Mouse (Mus musculus) C2C12 (cell line): Measurements from ENCODE around the gene Tmem190. TPM values are rescaled to one million over a fixed set of nuclear protein-coding genes. Genes with fewer than 3 reads are reported as not detected.

Source experiments
- H3K27me3 ChIP-seq: one replicate; pipeline ENCODE4 v1.6.1; 2011; ENCODE audit not compliant: control insufficient read depth, insufficient read depth, insufficient read length
- H3K36me3 ChIP-seq: one replicate; pipeline ENCODE4 v1.6.1; 2011; ENCODE audit not compliant: control insufficient read depth, insufficient read depth
- H3K4me3 ChIP-seq: one replicate; pipeline ENCODE4 v1.5.1; 2011; ENCODE audit warnings: mild to moderate bottlenecking, control low read depth; ENCODE audit not compliant: poor library complexity, insufficient read depth, severe bottlenecking
- H3K79me2 ChIP-seq: one replicate; pipeline ENCODE4 v1.6.1; 2011; ENCODE audit not compliant: control insufficient read depth, insufficient read depth
- H3K79me3 ChIP-seq: one replicate; pipeline ENCODE4 v1.6.1; 2011; ENCODE audit warnings: low read depth, control low read depth
- H3ac ChIP-seq: one replicate; pipeline ENCODE3; 2011; ENCODE audit warnings: low read depth; ENCODE audit not compliant: control insufficient read depth, insufficient read length
- CEBPB ChIP-seq: IDR thresholded peaks from one replicate; pipeline ENCODE4 v1.6.1; 2011; ENCODE audit warnings: low read depth, mild to moderate bottlenecking, control low read depth, moderate library complexity
- CTCF ChIP-seq: IDR thresholded peaks from one replicate; pipeline ENCODE4 v1.5.1; 2011; ENCODE audit not compliant: control insufficient read depth, insufficient read depth, insufficient read length
- FOSL1 ChIP-seq: IDR thresholded peaks from one replicate; pipeline ENCODE4 v1.8.0; 2011; ENCODE audit warnings: mild to moderate bottlenecking, low read length; ENCODE audit not compliant: poor library complexity, insufficient read depth, severe bottlenecking
- MAX ChIP-seq: IDR thresholded peaks from one replicate; pipeline ENCODE4 v1.6.1; 2011; ENCODE audit warnings: mild to moderate bottlenecking, control low read depth
- MYOD1 ChIP-seq: IDR thresholded peaks from one replicate; pipeline ENCODE4 v1.6.1; 2011; ENCODE audit warnings: low read depth; ENCODE audit not compliant: control insufficient read depth, insufficient read length
- MYOG ChIP-seq: IDR thresholded peaks from one replicate; pipeline ENCODE4 v1.6.1; 2011; ENCODE audit not compliant: control insufficient read depth, insufficient read length; ENCODE audit errors: extremely low read depth
- USF1 ChIP-seq: IDR thresholded peaks from one replicate; pipeline ENCODE4 v1.6.1; 2011; ENCODE audit warnings: low read depth, mild to moderate bottlenecking, control low read depth, moderate library complexity
- polyA plus RNA-seq: library from polyadenylated mRNA; unstranded; fragments of >200 nt; fragmentation: generic; extraction: Trizol; gene quantifications from one replicate; pipeline ENCODE4 v1.2.1, GENCODE M21; 2012; ENCODE audit warnings: missing spikeins

Tmem190 gene
- polyA plus RNA-seq, 1 experiment, result 0.84 TPM

GRCm38 (mm10) chr7:4822162-4822907 is 39.6 kb downstream of the Tmem190 start:
- H3K36me3 ChIP-seq, result no peaks in the 10 kb centered on the region
- H3K79me3 ChIP-seq, result no peaks in the 10 kb centered on the region
- no peak overlapping the region for H3ac ChIP-seq
- H3K79me2 ChIP-seq, result no peaks in the 10 kb centered on the region
- no peak overlapping the region for H3K4me3 ChIP-seq
- TF ChIP-seq CTCF (no peak), MYOG (no peak), MYOD1 (no peak), FOSL1 (no peak), CEBPB (no peak), MAX (no peak), USF1 (no peak)
- H3K27me3 ChIP-seq, result peaks cover 11% of the 10 kb centered on the region

DNA sequence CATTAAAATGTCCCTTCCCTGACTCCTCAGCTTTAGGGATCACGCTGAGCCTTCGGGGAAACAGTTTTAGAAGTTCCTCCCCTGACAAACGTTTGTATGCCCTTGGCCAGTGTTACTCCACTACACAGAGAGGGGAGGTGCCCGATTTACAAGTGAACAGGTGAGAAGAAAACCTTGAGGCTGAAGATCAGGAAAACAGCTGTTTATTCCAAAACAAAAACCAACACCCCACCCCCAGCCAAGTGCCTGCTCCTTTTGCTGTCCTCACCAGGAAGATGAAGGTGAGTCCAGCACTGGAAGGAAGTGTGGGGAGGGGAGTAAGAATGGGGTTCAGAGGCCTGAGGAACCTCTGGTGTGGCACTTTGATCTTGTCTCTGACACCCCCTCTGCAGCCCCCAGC is 42.6 kb downstream of the Tmem190 start:
- no peaks in the 10 kb centered on the region for H3K36me3 ChIP-seq
- H3K79me2 ChIP-seq, result no peaks in the 10 kb centered on the region
- peaks cover 11% of the 10 kb centered on the region for H3K27me3 ChIP-seq
- no peaks in the 10 kb centered on the region for H3K79me3 ChIP-seq
- no peak overlapping the region for H3ac ChIP-seq
- TF ChIP-seq FOSL1, result no peak
- no peak overlapping the region for H3K4me3 ChIP-seq

GRCm38 (mm10) chr7:4830476-4830875 is 47.7 kb downstream of the Tmem190 start:
- Histone ChIP-seq H3K36me3 (no peaks in the 10 kb centered on the region), H3K79me3 (no peaks in the 10 kb centered on the region), H3K27me3 (peaks cover 24% of the 10 kb centered on the region), H3K4me3 (no peak overlapping the region), H3K79me2 (no peaks in the 10 kb centered on the region), H3ac (no peak overlapping the region)
- TF ChIP-seq MYOG (no peak), CTCF (no peak), MAX (no peak), USF1 (no peak), FOSL1 (no peak), CEBPB (no peak), MYOD1 (no peak)

Other genes with a start within 250 kb of the Tmem190 start
- 0.11 TPM for gene Syt5, start 235.4 kb upstream of the Tmem190 start, polyA plus RNA-seq
- gene Ptprh, start 178.9 kb upstream of the Tmem190 start, polyA plus RNA-seq, result not detected
- gene Tmem86b, start 151.5 kb upstream of the Tmem190 start, polyA plus RNA-seq, result 2.8 TPM
- gene Ppp6r1, start 123.9 kb upstream of the Tmem190 start, polyA plus RNA-seq, result 56.1 TPM
- 110 TPM for gene Hspbp1, start 97.9 kb upstream of the Tmem190 start, polyA plus RNA-seq
- gene Brsk1, start 92.3 kb upstream of the Tmem190 start, polyA plus RNA-seq, result 15.3 TPM
- 0.07 TPM for gene Tmem150b, start 57.7 kb upstream of the Tmem190 start, polyA plus RNA-seq
- gene Kmt5c, start 42.8 kb upstream of the Tmem190 start, polyA plus RNA-seq, result 12.7 TPM
- gene Cox6b2, start 29.8 kb upstream of the Tmem190 start, polyA plus RNA-seq, result 0.26 TPM
- not detected for gene Fam71e2, start 11.6 kb upstream of the Tmem190 start, polyA plus RNA-seq
- gene Il11, start 78 bp upstream of the Tmem190 start, polyA plus RNA-seq, result 1.3 TPM
- gene Tmem238, start 6.7 kb downstream of the Tmem190 start, polyA plus RNA-seq, result 22.9 TPM
- 3,556 TPM for gene Rpl28, start 9.9 kb downstream of the Tmem190 start, polyA plus RNA-seq
- 599 TPM for gene Ube2s, start 29.7 kb downstream of the Tmem190 start, polyA plus RNA-seq
- gene Shisa7, start 61.8 kb downstream of the Tmem190 start, polyA plus RNA-seq, result not detected
- 0.32 TPM for gene Isoc2b, start 87.3 kb downstream of the Tmem190 start, polyA plus RNA-seq
- gene Isoc2a, start 94.2 kb downstream of the Tmem190 start, polyA plus RNA-seq, result 3.7 TPM
- not detected for gene Gm36210, start 123.6 kb downstream of the Tmem190 start, polyA plus RNA-seq
- gene Zfp628, start 132.3 kb downstream of the Tmem190 start, polyA plus RNA-seq, result 9.0 TPM
- gene Nat14, start 139.1 kb downstream of the Tmem190 start, polyA plus RNA-seq, result 2.7 TPM
- gene Ssc5d, start 142.8 kb downstream of the Tmem190 start, polyA plus RNA-seq, result 3.7 TPM
- gene Sbk2, start 181.5 kb downstream of the Tmem190 start, polyA plus RNA-seq, result 0.06 TPM
- 0.02 TPM for gene Sbk3, start 188.2 kb downstream of the Tmem190 start, polyA plus RNA-seq
- gene Zfp579, start 213.2 kb downstream of the Tmem190 start, polyA plus RNA-seq, result 10.1 TPM
- gene Zfp524, start 231.5 kb downstream of the Tmem190 start, polyA plus RNA-seq, result 12.9 TPM
- gene Fiz1, start 231.8 kb downstream of the Tmem190 start, polyA plus RNA-seq, result 30.6 TPM
- not detected for gene Gm44973, start 232.6 kb downstream of the Tmem190 start, polyA plus RNA-seq
- 16.5 TPM for gene Zfp865, start 237.4 kb downstream of the Tmem190 start, polyA plus RNA-seq
- gene Ccdc106, start 237.6 kb downstream of the Tmem190 start, polyA plus RNA-seq, result 0.34 TPM